Comparison of ENCODE assay signal across 17 mouse cellular contexts in the genomic region with DNA sequence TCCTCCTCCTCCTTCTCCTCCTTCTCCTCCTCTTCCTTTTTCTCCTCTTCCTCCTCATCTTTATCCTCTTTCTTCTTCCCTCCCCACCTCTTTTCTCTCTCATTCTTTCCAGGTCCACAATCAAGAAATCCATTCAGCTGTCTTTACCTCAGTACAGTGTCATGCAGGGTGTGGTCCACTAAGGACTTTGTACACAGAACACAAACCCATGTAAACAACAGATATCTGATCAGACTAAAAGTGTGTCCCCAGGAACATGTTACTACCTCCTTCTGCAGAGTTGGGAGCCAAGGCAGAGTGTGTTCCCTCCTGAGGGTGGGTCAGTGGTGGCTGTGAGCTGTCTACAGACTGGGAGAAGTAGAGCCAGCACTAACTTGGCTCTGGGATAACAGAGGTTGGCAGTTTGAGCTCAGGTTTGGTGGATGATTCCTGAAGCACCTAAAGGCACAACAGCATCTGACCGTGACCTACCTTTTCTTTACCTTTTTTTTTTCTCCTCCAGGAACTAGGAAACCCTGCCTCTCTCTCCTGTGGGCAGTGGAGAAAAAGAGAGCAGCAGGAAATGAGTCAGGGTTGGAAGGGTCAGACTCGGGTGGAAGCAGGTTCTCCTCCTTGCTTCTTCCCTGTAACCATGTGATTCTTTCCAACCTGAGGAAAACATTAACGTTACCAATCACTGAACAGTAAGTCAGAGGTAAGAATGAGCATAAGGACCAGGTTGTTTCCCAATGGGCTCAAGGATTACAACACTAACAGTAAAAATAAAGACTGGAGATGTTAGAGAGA.
"Had no signal": no experiment of that assay in that cellular context is flagged by ENCODE, and none has a peak within 500 bp of the region (broad histone marks: within the 10 kb centered on the region; RNA-seq: fewer than 3 reads in every experiment).

No protein-coding gene starts in this region.

- H3K27me3 ChIP-seq: limb, embryonic 12.5 days; liver, embryonic 15.5 days; midbrain, embryonic 15.5 days; neural tube, embryonic 12.5 days; stomach, embryonic 15.5 days had no signal

- ATAC-seq: hindbrain, postnatal 0 days; lung, postnatal 0 days; midbrain, embryonic 15.5 days had no signal

- H3K36me3 ChIP-seq: limb, embryonic 12.5 days; liver, embryonic 15.5 days; midbrain, embryonic 15.5 days; neural tube, embryonic 12.5 days; stomach, embryonic 15.5 days had no signal

- H3K27ac ChIP-seq: hindbrain, postnatal 0 days; kidney, postnatal 0 days; layer of hippocampus, adult 2 months; limb, embryonic 12.5 days; liver, embryonic 15.5 days; midbrain, embryonic 15.5 days; neural tube, embryonic 12.5 days; stomach, embryonic 15.5 days had no signal

- H3K4me2 ChIP-seq: limb, embryonic 12.5 days; liver, embryonic 15.5 days; midbrain, embryonic 11.5 days; midbrain, embryonic 15.5 days; neural tube, embryonic 12.5 days; stomach, embryonic 15.5 days had no signal

- H3K4me3 ChIP-seq: layer of hippocampus, adult 2 months; limb, embryonic 12.5 days; liver, embryonic 15.5 days; midbrain, embryonic 15.5 days; neural tube, embryonic 12.5 days; stomach, embryonic 15.5 days had no signal

- H3K4me1 ChIP-seq: limb, embryonic 12.5 days; liver, embryonic 15.5 days; midbrain, embryonic 15.5 days; neural tube, embryonic 12.5 days; stomach, embryonic 15.5 days had no signal

- H3K9me3 ChIP-seq: limb, embryonic 12.5 days; liver, embryonic 15.5 days; midbrain, embryonic 15.5 days; neural tube, embryonic 12.5 days; stomach, embryonic 15.5 days had no signal

- H3K9ac ChIP-seq: limb, embryonic 12.5 days; liver, embryonic 15.5 days; midbrain, embryonic 15.5 days; neural tube, embryonic 12.5 days; stomach, embryonic 15.5 days had no signal

- DNase-seq: kidney, adult 9 months; kidney, postnatal 4 days; liver; lung, adult 2 months; lung, postnatal 36 days; right cerebral cortex, postnatal 4 days; thymus, postnatal 14 days had no signal
